Mouse (Mus musculus): ENCODE data around the gene Snrpb2. TPM values are rescaled to one million over a fixed set of nuclear protein-coding genes. Genes with fewer than 3 reads are reported as not detected.

Gene Snrpb2
- polyA plus RNA-seq (2015; fragmentation: Nextera tagmentation; extraction: Ambion mirVana), result 56.1 and 58.6 TPM in 2 replicates

GRCm38 (mm10) chr2:143062812-143063792, at the start of gene Snrpb2:
Gene Snrpb2, plus strand, starts transcription at chr2:143063039.

DNA sequence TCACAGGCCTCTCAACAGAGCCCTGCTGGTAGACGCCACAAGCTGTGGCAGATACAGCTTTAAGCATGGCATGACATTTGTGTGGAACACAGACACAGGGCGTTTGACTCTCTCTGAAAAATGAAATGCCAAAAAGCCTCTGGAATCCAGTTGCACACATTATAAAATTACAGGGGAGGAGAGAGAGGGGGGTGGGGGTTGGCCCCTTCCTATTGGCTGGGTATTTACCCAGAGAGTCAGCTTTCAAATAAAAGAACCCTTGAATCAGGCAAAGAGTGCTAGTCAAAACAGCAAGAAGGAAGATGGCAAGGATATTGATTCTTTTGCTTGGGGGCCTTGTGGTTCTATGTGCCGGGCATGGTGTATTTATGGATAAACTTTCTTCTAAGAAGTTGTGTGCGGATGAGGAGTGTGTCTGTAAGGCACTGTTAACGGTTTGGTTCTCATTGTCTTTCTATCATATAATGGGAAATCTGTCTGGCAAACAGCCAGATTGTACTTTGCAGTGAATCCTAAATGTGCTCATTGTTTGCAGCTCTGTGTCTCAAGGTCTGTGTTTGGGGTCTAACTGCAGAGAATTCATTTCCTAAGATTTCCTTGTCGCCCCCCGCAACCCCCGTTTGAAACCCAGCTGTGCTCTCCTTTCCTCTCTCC, 15.5 kb downstream of the Snrpb2 start, which contains the start of gene Otor:
TSS of gene Otor (plus strand) at position 276 of the 654 bp plus-strand sequence.

Other genes with a start within 250 kb of the Snrpb2 start
- 3.8 and 4.5 TPM in 2 replicates for gene Kif16b, start 161.5 kb upstream of the Snrpb2 start, polyA plus RNA-seq (2015; fragmentation: Nextera tagmentation; extraction: Ambion mirVana)
- 0.23 TPM in 1 of 2 replicates, not detected in the other for gene Otor, start 15.4 kb downstream of the Snrpb2 start, polyA plus RNA-seq (2015; fragmentation: Nextera tagmentation; extraction: Ambion mirVana)